Mouse (Mus musculus) 3134 (cell line): ENCODE results near the gene Ergic1.

Source experiments
- DNase-seq: peaks from one replicate; pipeline ENCODE4 v3.0.0-alpha.2; 2011; ENCODE audit warnings: low spot score; ENCODE audit not compliant: insufficient read length; ENCODE audit errors: extremely low read depth

Ergic1 gene

GRCm38 (mm10) chr17:26689810-26690209 is 128.5 kb downstream of the Ergic1 start:
- no peak for DNase-seq

DNA sequence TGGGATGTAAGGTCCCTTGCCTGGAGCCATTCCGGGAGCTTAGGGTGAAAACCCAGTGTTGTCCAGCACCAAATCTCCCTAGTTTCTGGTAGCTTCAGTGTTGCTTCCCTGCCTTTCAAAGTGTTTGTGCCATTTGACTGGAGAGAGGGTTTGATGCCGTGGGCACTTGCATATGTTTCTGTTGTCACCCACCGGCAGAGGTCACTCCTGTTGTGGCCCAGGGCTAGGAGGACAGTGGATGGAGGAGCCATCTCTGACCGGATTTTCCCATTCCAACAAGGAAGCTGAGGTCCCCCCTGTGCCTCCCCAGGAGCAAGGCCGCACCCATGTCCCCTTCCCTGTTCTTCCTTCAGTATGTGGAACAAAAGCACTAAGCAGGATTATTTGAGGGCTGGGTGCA is 128.9 kb downstream of the Ergic1 start:
- no peak for DNase-seq

DNA sequence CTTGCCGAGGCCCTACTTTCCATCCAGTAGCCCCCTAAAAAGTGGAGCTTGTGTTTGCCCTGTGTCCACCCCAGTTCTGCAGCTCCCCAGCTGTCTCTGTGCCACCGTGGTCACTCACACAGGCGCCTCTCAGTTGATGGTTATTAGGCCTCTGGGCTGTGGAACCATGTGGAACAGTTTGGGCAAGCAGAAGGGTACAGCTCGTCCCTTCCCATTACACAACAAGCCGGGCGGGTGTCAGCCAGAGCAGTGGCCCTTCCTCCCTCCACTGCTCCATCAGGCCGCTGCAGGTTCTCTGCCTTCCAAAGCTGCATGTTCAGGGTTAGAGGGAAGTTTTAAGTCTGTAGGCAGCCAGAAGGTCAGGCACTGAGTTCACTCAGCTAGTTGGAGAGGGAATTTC is 129.8 kb downstream of the Ergic1 start:
- DNase-seq = no peak

DNA sequence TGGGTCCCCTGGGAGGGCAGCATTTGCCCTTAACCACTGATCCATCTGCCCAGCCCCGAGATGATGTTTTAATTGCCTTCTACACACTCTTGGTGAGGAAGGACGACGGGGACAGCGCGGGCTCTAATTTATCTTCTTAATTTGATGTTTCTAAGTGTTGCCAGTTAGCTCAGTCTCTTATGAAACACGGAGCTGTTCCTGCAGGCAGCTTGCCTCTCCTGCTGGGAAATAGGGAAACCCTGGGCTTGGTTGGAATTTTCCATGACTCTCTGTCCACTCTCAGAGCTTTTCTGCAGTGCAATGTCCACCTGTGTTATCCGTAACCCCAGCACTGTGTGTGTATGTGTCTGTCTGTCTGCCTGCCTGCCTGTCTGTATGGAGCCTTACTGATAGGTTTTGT is 132.1 kb downstream of the Ergic1 start:
- DNase-seq = no peak

GRCm38 (mm10) chr17:26694171-26694570 is 132.9 kb downstream of the Ergic1 start:
- no peak for DNase-seq

- DNase-seq = no peak
These were observed 133.9 kb downstream of the Ergic1 start for GRCm38 (mm10) chr17:26695193-26695592.

- DNase-seq = no peak
These were observed 137.6 kb downstream of the Ergic1 start for GRCm38 (mm10) chr17:26698846-26699245.

- DNase-seq = no peak
These were observed 138.7 kb downstream of the Ergic1 start for GRCm38 (mm10) chr17:26699819-26700616.

GRCm38 (mm10) chr17:26701565-26701964 is 140.3 kb downstream of the Ergic1 start:
- no peak for DNase-seq

DNA sequence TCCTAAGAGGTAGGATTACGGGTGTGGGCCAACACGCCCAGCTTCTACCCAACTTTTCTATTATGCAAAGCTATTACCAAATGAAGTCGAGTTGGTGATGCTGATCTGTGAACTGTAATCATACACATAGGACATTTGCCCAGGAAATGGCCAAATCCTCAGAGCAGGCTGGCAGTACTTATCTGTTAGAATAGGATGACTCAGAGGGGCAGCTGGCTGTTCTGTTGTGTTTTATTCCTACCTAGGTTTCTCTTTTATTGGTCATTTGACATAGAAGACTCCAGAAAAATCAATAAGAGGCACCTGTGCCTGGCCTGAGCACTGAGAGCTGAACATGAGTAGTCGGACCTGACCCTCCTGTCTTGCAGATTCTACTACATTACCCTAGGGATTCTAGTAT is 141.3 kb downstream of the Ergic1 start:
- DNase-seq = no peak

GRCm38 (mm10) chr17:26703671-26704070 is 142.4 kb downstream of the Ergic1 start:
- DNase-seq = no peak

- DNase-seq = no peak
These were observed 144.4 kb downstream of the Ergic1 start for GRCm38 (mm10) chr17:26705463-26706359.
